Mouse (Mus musculus): ENCODE measurements around the gene Mafk.

GRCm38 (mm10) chr5:139824531-139824930 lies 33.2 kb downstream of the Mafk start:
- TF ChIP-seq CTCF (IDR thresholded peaks at IDR 0.05) (no peak), POLR2A (IDR thresholded peaks at IDR 0.05; ENCODE audit: insufficient read depth, low read depth, low read length) (no peak), EP300 (IDR thresholded peaks at IDR 0.05; ENCODE audit: insufficient read depth, low read depth, low read length) (no peak)
